12 mouse cellular contexts compared by ENCODE assay signal in genomic region chr13:52777396-52778034, GRCm38 (mm10).
DNase-seq lines count a peak whose midpoint lies in the region; ATAC-seq lines count a peak whose summit lies in the region.
"Had no signal": no experiment of that assay in that cellular context is flagged by ENCODE, and none has a peak within 500 bp of the region (broad histone marks: within the 10 kb centered on the region; RNA-seq: fewer than 3 reads in every experiment).

No protein-coding gene starts in this region.

- no peak for ATAC-seq in hindbrain, embryonic 14.5 days (ENCODE audit: low FRiP score)
- no peak for ATAC-seq in hindbrain, embryonic 12.5 days (ENCODE audit: low FRiP score)
- peak; percentile 86 for ATAC-seq in heart, embryonic 16.5 days (replicated peaks; ENCODE audit: extremely low read depth, insufficient read depth, low FRiP score)
- no peak for ATAC-seq in forebrain, embryonic 15.5 days (replicated peaks)

- no peak overlapping the region for H3K9ac ChIP-seq in hindbrain, embryonic 14.5 days
- H3K9ac ChIP-seq in hindbrain, embryonic 12.5 days, result no peak overlapping the region
- H3K9ac ChIP-seq in heart, embryonic 16.5 days (ENCODE audit: low read length), result no peak overlapping the region
- no peak overlapping the region for H3K9ac ChIP-seq in forebrain, embryonic 15.5 days (replicated peaks)

- H3K27me3 ChIP-seq in hindbrain, embryonic 14.5 days (ENCODE audit: control insufficient read depth, insufficient read depth, low read length), result no peaks in the 10 kb centered on the region
- no peaks in the 10 kb centered on the region for H3K27me3 ChIP-seq in hindbrain, embryonic 12.5 days
- no peaks in the 10 kb centered on the region for H3K27me3 ChIP-seq in heart, embryonic 16.5 days (ENCODE audit: control insufficient read depth, insufficient read depth, low read length)
- no peaks in the 10 kb centered on the region for H3K27me3 ChIP-seq in forebrain, embryonic 15.5 days

- no peak overlapping the region for H3K4me3 ChIP-seq in hindbrain, embryonic 14.5 days (replicated peaks; ENCODE audit: low read length)
- H3K4me3 ChIP-seq in hindbrain, embryonic 12.5 days, result no peak overlapping the region
- no peak overlapping the region for H3K4me3 ChIP-seq in heart, embryonic 16.5 days (ENCODE audit: low read length)
- H3K4me3 ChIP-seq in forebrain, embryonic 15.5 days, result no peak overlapping the region

- no peak overlapping the region for H3K27ac ChIP-seq in hindbrain, embryonic 14.5 days
- no peak overlapping the region for H3K27ac ChIP-seq in hindbrain, embryonic 12.5 days
- peak overlapping the region; percentile 10; the same call in 1 of the 2 replicates for H3K27ac ChIP-seq in heart, embryonic 16.5 days (ENCODE audit: low read length)
- H3K27ac ChIP-seq in forebrain, embryonic 15.5 days (replicated peaks), result no peak overlapping the region

- H3K4me1 ChIP-seq in hindbrain, embryonic 14.5 days (replicated peaks; ENCODE audit: control insufficient read depth, insufficient read depth, low read length), result peaks cover 12% of the 10 kb centered on the region; the same call in 1 of the 2 replicates
- no peaks in the 10 kb centered on the region for H3K4me1 ChIP-seq in hindbrain, embryonic 12.5 days
- peaks cover 23% of the 10 kb centered on the region for H3K4me1 ChIP-seq in heart, embryonic 16.5 days (ENCODE audit: control insufficient read depth, insufficient read depth, low read length)
- no peaks in the 10 kb centered on the region for H3K4me1 ChIP-seq in forebrain, embryonic 15.5 days

- DNase-seq in hindbrain, embryonic 14.5 days (ENCODE audit: low spot score), result peak; percentile 27
- peak; percentile 51 for DNase-seq in testis, postnatal 10 days (ENCODE audit: low spot score)
- DNase-seq in testis, postnatal 14 days (ENCODE audit: low spot score), result no peak
- no peak for DNase-seq in embryo, embryonic 10.5 days (ENCODE audit: low spot score)
- DNase-seq in yolk sac, embryonic 10.5 days (ENCODE audit: low spot score), result no peak
- DNase-seq: adrenal gland, adult 8-10 months; cerebellum, adult 18-20 months; kidney, adult 8-10 months had no signal

- no peak overlapping the region for H3K4me2 ChIP-seq in hindbrain, embryonic 14.5 days (replicated peaks)
- H3K4me2 ChIP-seq in hindbrain, embryonic 12.5 days (replicated peaks), result no peak overlapping the region
- no peak overlapping the region for H3K4me2 ChIP-seq in heart, embryonic 16.5 days (ENCODE audit: low read depth, low read length)
- no peak overlapping the region for H3K4me2 ChIP-seq in forebrain, embryonic 15.5 days (replicated peaks)
- H3K4me2 ChIP-seq: midbrain, embryonic 11.5 days had no signal

- H3K36me3 ChIP-seq in hindbrain, embryonic 14.5 days (replicated peaks; ENCODE audit: control insufficient read depth, insufficient read depth), result no peaks in the 10 kb centered on the region
- no peaks in the 10 kb centered on the region for H3K36me3 ChIP-seq in hindbrain, embryonic 12.5 days
- no peaks in the 10 kb centered on the region for H3K36me3 ChIP-seq in heart, embryonic 16.5 days (ENCODE audit: control insufficient read depth, insufficient read depth)
- H3K36me3 ChIP-seq in forebrain, embryonic 15.5 days, result no peaks in the 10 kb centered on the region

- WGBS in hindbrain, embryonic 14.5 days, result 65% methylated on average over 6 of the region's 6 CpGs
- WGBS in hindbrain, embryonic 12.5 days, result 73% methylated on average over 6 of the region's 6 CpGs
- 39% methylated on average over 6 of the region's 6 CpGs for whole genome bisulfite sequencing in heart, embryonic 16.5 days
- WGBS in forebrain, embryonic 15.5 days, result 61% methylated on average over 6 of the region's 6 CpGs

- no peaks in the 10 kb centered on the region for H3K9me3 ChIP-seq in hindbrain, embryonic 14.5 days (ENCODE audit: control insufficient read depth, low read length)
- H3K9me3 ChIP-seq in hindbrain, embryonic 12.5 days (replicated peaks), result no peaks in the 10 kb centered on the region
- H3K9me3 ChIP-seq in heart, embryonic 16.5 days (replicated peaks; ENCODE audit: control insufficient read depth, low read length), result no peaks in the 10 kb centered on the region
- no peaks in the 10 kb centered on the region for H3K9me3 ChIP-seq in forebrain, embryonic 15.5 days

Comparison
In these comparisons a context has a peak if more than half of its experiments do, and no peak if none do; other contexts are left out.
1. DNase-seq: peak in hindbrain, embryonic 14.5 days (single experiment) and testis, postnatal 10 days (single experiment); none in testis, postnatal 14 days (single experiment), embryo, embryonic 10.5 days (single experiment) and yolk sac, embryonic 10.5 days (single experiment).